Mouse (Mus musculus): ENCODE data around the gene Triap1. TPM values are rescaled to one million over a fixed set of nuclear protein-coding genes. Genes with fewer than 3 reads are reported as not detected.
"Not testable (repeated sequence)": the region's sequence is repeated elsewhere in the genome, so short reads cannot be mapped to it uniquely, and the experiment has no call there.

The Triap1 gene
- total RNA-seq (2021): 10 to 100 TPM; 16.5 to 19.4 TPM
- long read RNA-seq, experiment 1, transcript Triap1-201 (2 exons, 1,088 nt): major isoform, 11 of 17 reads
- long read RNA-seq, experiment 1, partial matches to known transcripts: 6 of 17 reads
- long read RNA-seq, experiment 1, other reads (novel, unspliced or antisense): 0 of 17 reads
- long read RNA-seq, experiment 2, transcript Triap1-201 (2 exons, 1,088 nt): major isoform, 21 of 26 reads
- long read RNA-seq, experiment 2, partial matches to known transcripts: 5 of 26 reads
- long read RNA-seq, experiment 2, other reads (novel, unspliced or antisense): 0 of 26 reads

DNA sequence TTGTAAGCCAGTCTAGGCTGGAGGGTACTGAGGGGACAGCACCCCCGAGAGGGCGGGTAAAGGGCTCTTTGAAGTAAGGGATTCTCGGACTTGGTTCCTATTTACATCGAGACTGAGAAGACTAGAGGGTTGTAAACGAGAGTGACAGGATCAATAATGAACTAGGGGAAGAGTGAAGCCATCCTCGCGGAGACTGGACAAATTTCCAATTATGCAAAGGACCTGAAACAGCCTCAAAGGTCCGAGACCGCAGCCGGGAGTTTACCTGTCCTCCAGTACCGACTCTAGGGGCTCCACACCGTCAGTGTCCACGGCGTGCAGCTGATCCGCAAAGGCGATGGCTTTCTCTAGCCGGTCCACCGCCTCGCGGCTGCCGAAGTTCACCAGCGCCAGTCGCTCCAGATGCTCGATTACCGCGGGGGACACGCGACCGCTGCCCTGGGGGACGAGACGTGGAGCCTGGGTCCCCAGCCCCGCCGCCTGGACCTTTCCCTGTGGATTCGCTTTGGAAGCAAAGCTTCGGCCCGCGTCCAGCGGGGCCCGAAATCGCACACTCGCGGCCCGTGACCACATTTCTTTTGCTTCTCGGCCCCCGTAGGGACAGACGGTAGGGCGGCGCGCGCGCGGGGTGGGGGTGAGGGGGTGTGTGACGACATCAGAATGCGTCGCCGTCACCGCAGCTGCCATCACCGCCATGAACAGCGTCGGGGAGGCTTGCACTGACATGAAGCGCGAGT lies at the start of gene Triap1, which contains the start of gene Gatc:
Triap1 (plus strand) TSS at position 649 of the 737 bp plus-strand sequence.
Gatc (minus strand) TSS at position 602 of the 737 bp plus-strand sequence.
- DNase-seq: peak; percentile 82 to 85
- intact Hi-C loops (cut with DNase I): loop anchor here (10.0 kb wide), 1 partner anchor 156 kb away; no protein-coding TSS in a partner anchor

GRCm38 (mm10) chr5:115294173-115294572 lies 46.9 kb upstream of the Triap1 start:
- intact Hi-C loops (cut with DNase I): no loop called here
- no peak for DNase-seq

- intact Hi-C loops (cut with DNase I): loop anchor here (2.0 kb wide), 1 partner anchor 48 kb away; no protein-coding TSS in a partner anchor
- no peak for DNase-seq
These were observed 44.7 kb upstream of the Triap1 start for GRCm38 (mm10) chr5:115296347-115296746.

GRCm38 (mm10) chr5:115300035-115300744 lies 40.8 kb upstream of the Triap1 start:
- intact Hi-C loops (cut with DNase I): loop anchor here (1.0 to 5.0 kb wide), 2 partner anchors 27 to 142 kb away; partner anchors contain the start of gene Srsf9
- DNase-seq: peak; percentile 36 to 62

- intact Hi-C loops (cut with DNase I): loop anchor here (1.0 to 5.0 kb wide), 2 partner anchors 26 to 141 kb away; partner anchors contain the start of gene Srsf9
- DNase-seq: peak; percentile 99 to 100
These were observed 40.0 kb upstream of the Triap1 start, which contains the start of gene Dynll1 for GRCm38 (mm10) chr5:115300792-115301614. Dynll1 (minus strand) TSS chr5:115300999.

DNA sequence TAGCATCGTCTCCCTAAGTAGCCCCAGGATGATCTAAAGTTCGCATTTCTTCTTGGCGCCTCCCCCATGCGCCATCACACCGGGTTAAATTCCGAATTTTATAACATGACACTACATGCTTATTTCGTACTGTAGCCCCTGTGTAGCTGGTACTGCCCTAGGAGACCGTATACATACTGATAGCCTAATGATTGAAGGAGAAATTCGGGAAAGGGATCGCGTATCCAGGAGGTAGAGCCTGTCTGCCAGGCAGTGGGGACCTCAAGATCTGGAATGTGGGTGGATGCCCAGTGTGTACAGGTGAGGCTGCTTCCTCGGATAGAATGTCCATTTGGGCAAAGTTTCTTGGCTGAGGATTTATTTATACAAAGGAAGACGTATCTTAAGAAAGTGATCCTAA lies 39.4 kb upstream of the Triap1 start:
- DNase-seq: no peak
- intact Hi-C loops (cut with DNase I): loop anchor here (5.0 kb wide), 1 partner anchor 141 kb away; no protein-coding TSS in a partner anchor

DNA sequence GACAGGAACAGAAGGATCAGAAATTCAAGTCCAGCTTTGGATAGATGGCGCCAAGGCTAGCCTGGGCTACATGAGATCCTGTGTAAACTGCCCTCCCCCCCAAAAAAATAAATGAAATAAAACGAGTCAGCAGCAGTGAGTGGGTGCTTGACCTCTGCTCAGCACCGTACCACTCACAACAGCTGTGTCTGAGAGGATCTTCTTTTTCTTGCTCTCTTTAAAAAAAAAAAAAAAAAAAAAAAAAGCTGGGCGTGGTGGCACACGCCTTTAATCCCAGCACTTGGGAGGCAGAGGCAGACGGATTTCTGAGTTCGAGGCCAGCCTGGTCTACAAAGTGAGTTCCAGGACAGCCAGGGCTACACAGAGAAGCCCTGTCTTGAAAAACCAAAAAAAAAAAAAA lies 38.8 kb upstream of the Triap1 start:
- intact Hi-C loops (cut with DNase I): loop anchor here (5.0 kb wide), 1 partner anchor 140 kb away; no protein-coding TSS in a partner anchor
- not testable (repeated sequence) for DNase-seq

DNA sequence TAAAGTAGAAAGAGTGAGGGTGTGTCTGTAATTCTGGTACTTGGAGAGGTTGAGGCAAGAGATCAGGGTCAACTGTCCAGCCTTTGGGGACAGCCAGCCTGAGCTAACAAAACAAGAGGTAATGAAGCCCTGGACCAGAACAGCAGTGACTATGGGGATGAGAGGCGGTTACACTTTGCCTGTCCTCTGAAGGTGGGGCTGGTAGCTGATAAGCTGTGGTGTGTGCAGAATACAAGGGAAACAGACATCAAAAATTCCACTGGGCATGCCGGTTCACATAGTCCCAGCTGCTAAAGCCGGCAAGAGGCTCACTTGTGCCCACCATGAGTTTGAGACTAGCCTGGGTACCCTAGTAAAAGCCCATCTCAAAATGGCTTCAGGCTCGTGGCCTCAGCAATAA lies 28.7 kb upstream of the Triap1 start:
- DNase-seq: no peak
- intact Hi-C loops (cut with DNase I): no loop called here

DNA sequence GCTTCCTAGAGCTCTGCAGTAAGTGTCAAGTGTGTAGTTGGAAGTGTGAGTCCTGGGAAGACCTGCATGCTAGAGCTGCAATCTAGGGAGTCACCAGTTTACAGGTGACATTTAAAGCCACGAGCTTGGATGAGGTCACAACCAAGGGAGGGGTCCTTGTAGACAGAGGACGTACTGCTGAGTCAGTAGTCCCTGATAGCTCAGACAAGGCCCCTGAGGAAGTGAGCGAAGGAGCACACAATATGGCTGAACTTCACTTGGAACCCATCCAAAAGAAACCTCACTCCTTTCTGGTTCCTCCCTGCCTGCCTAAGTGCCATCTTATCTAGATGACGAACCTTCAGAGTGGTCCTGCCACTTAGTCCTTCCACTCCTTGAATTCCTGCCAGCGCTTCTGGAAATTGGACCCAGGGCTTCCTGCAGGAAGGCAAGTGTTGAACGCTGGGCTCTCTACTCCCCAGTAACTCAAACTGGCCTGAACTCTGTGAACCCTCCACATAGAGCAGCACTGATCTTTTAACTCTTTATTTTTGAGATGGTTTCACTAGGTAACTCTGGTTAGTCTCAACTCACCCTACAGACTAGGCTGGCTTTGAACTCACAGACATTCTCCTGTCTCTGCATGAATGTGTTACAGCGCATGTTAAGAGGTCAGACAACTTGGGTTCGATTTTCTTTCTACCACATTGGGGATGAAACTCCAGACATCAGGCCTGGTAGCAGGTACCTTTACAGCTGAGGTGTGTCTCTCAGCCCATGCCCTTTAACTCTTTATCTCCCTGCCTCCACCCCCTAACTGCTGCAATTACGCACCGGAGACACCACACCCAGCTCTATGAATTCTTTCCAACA lies 28.0 kb upstream of the Triap1 start:
- no peak for DNase-seq
- intact Hi-C loops (cut with DNase I): no loop called here

- intact Hi-C loops (cut with DNase I): no loop called here
- no peak for DNase-seq
These were observed 27.4 kb upstream of the Triap1 start for GRCm38 (mm10) chr5:115313668-115313943.

DNA sequence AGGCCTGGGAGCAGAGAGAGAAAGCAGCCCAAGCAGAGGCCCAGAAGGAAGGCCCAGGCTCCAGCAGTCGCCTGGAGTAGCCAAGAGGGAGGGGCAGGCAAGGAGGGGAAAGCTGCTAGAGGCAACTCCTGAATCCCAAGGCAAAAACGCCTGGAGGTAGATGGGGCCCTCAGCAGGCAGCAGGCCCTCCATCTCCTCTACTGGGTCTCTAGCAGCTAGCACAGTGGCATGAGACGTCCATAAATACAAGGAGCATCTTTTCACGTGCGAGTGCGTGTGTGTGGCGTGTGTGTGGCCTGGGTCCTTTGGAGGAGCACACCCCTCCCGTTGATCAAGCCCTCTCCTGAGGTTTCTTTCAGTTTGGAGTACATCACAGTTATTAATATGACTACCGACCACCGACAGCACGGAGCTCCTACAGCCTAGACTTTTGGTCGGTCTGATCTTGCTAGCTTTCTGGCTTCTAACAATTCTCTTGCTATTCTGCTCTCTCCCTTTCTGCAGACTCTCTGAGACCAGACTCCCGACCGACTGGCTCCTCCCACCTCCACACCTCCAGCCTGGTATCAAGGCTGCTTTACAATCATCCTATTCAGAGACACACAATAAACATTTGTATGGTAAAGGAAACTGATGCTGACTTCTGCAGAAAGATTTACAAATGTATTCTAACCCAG lies 23.9 kb upstream of the Triap1 start:
- intact Hi-C loops (cut with DNase I): no loop called here
- no peak for DNase-seq

- DNase-seq: no peak
- intact Hi-C loops (cut with DNase I): no loop called here
These were observed 23.2 kb upstream of the Triap1 start for GRCm38 (mm10) chr5:115317645-115318328.

DNA sequence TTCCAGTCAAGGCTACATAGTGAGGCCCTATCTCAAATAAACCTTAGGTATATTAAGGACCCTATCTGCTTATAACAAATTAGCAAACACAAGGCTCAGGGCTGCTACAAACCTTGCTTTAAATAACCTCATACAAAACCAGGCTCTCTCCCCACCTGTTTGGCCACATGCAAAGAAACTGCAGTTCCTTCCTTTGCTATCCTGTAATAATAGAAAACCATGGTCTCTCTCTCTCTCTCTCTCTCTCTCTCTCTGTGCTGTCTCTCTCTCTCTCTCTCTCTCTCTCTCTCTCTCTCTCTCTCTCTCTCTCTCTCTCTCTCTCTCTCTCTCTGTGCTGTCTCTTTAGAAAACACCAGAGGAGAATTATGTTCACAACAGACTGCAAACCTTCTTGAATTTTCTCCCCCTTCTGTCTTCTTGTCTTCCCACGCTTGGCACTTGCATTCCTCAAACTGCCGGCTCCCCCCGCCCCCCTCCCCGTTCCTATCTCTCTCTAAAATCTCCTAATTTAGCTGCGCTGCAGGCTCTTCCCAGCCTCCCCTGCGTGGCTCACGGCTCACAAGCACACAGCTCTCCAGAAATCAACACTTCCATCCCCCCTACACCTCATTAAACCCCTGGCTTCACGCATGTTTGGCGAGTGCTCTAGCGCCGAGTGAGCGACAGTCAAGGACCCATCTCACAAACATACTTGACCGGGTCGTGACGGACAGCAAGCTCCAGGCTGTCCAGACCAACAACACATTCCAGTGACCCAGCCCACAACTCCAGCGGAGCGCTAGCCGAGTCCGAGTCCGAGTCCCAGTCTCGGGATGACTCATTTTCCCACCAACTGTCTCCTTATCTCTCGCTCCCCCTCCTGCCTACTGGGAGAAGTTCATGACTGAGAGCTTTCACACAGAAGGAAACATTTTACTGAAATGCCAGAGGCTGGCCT lies 21.8 kb upstream of the Triap1 start:
- peak; percentile 65 to 68 for DNase-seq
- intact Hi-C loops (cut with DNase I): no loop called here

DNA sequence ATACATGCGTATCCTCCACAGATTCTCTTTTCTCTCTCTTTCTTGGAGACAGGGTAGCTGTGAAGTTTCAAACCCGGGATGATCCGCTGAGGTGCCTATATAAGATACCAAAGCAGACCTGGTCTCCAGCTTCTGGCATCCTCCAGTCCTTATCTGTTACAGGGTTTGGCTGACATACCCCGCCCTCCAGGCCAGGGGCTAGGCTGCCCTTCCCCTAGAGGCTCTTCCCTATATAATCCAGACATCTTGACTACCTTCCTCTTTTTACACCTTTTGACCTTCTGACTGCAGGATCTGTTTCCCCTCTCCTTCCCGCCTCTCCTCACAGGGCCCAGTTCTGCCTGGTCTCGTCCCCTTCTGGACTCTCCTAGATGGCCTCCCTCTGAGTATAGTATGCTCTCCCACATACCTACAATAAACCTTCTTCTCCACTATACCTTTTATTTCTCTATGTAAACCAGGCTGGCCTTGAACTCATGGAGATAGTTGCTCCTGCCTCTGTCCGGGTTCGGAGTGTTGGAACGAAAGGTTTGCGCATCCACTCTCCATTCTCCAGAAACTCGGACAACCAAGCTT lies 14.7 kb upstream of the Triap1 start:
- intact Hi-C loops (cut with DNase I): no loop called here
- DNase-seq: no peak

DNA sequence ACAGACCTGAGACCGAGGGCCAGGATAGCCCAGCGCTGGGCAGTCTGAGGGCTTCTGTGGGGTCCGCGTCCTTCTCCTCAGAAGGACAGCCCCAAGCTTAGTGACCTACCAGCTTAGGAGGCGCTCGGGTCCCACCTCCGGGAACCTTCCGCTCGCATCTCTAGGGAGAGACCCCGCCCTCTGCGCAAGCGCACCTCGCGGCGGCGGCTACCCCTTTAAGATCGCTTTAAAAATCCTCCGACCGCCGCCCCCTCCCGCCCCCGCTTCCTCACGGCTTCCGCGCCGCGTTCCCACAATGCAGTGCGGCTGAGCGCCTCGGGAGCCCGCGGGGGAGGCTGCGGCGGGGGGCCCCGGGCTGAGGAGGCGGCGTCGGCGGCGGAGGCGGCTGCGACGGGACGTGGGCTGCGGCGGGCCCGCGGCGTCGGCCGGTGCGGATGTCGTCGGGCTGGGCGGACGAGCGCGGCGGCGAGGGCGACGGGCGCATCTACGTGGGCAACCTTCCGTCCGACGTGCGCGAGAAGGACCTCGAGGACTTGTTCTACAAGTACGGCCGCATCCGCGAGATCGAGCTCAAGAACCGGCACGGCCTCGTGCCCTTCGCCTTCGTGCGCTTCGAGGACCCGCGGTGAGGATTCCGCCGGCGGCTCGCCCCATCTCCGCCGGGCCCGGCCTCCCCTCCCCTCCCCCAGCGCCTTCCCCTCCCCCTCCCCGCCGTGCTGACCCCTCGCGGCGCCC lies 14.0 kb upstream of the Triap1 start, which contains the start of gene Srsf9:
Srsf9 (plus strand) TSS at position 303 of the 735 bp plus-strand sequence.
- intact Hi-C loops (cut with DNase I): loop anchor here (1.0 kb wide), 1 partner anchor 27 kb away; the partner anchor contains the start of gene Dynll1
- DNase-seq: peak; percentile 92 to 95
